Mouse (Mus musculus): ENCODE measurements at regions not wholly inside any gene's neighbourhood (a gene's known extent, or its start where the extent isn't known, plus 50 kb on each side); places are given as distances from the start of the nearest gene placed in this dataset.

DNA sequence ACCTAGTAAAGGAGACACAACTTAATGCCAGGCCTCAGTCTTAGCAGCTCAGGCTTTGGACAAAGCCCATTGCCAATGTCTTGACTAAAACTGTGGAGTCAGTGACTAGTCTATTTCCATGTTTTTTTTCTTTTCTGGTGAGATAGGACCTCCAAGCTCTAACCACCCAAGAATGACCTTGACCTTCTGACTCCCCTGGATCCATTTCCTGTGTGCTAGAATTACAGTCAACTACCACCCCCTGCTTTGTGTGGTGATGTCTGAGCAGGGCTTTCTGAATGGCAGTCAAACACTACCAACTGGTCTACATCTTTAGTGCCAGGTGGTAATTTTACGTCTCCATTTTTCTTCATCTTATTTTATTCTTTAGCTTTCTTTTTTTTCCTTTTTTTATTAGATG is 51.3 kb upstream of the Rnf138rt1 start:
- no peak for DNase-seq

DNA sequence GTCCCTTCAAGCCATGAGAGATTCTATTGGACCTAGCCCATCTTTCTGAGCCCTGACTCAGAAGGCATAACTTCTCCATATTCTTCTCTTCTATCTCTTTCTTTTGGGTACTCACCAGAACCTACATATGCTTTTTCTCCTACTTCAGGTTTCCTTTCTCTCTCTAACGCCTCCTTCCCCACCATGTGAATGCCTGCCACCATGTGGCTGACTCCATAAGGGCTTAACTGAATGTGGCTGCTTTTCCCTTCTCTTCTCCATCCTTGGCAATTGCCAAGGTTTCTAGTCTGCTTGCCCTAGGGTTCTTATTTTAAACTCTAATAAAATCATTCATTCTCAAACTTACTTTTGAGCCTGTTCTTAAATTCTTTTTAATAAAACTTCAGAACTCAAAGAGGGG is 53.7 kb upstream of the Rnf138rt1 start:
- peak; percentile 7 for DNase-seq

DNA sequence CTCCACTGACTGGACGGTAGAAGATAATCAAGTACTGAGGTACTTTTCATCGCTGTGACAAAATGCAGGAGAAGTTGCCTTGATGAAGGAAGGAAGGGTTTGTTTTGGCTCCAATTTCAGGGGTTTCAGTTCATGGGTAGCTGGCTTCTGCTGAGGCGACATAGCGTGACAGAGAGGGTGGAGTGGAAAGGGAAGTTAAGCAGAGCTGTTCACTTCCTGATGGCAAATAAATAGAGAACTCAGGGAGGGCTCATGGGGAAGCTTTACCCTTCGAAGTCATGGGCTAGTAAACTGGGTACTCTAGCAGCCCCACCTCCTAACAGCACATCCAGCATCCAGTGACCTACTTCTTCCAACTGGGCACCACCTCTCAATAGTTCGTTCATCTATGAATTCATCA is 61.2 kb upstream of the Rnf138rt1 start:
- DNase-seq = no peak

DNA sequence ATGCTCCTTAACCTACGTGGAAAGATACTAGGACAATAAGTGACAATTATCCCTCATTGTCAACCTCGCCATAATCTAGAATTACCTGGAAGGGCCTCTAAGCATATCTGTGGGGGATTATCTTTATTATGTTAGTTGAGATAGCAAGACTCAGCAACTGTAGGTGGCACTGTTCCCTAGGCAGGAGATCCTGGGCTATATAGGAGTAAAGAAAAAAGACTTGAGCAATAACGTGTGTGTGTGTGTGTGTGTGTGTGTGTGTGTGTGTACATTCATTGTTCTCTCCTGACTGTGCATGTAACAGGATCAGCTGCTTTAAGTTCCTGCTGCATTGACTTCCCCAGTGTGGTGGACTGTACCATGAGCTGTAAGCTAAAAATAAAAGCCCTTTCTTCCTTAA is 66.3 kb upstream of the Rnf138rt1 start:
- peak; percentile 9 for DNase-seq

DNA sequence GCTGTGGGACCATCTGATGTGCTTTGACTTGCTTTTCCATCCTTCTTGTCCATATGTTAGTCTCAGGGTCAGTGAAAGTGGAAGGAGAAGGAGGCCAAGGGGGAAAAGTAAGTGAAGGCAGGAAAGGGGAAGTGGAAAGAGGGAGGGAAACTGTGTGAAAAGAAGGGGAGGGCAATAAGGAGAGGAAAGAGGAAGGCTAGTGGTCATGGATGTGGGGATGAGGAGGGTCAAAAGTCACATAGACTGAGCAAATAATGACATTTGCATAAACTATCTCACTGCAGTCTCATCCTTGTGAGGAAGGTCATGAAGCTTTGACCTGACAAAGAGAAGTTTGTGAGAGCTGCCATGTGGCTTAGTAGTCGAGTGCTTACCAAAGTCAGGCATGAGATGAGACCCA is 63.4 kb upstream of the Ap1s2 start:
- no peak for DNase-seq

DNA sequence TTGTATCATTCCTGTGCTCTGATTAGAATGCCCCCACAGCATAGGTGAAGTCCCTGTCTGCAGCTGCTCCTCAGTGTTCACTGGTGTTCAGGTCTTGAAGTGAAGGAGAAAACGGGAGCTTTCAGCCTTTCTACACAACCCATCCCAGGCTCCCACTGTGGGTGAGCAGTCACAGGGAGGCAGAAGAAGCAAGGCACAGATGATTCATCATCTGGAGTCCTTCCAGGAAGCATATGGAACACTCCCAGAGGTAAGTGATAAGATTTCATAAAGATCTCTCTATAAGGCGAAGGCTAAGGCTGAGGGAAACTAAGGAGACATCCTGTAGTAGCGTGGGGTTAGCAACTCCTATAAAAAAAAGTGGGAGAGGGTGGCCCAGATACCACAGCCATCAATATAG is 61.9 kb upstream of the Ap1s2 start:
- DNase-seq = no peak

DNA sequence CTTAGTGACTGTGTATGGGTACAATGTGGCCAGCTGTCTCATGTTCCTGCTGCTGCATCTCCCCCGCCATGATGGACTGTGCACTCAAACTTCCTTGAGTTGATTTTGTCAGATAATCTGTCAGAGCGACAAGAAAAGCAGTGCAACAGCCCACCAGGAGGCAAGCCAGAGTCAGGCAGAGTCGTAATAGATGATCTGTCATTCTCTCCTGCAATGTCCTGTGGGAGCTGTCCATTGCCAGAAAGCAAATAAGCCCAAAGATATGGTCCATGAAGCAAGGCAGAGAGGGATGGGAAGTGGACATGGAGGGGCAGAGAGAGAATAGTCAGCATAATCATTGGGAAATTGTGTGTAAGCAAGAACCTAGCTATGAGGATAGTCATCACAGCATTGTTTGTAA is 61.2 kb upstream of the Ap1s2 start:
- DNase-seq = no peak

DNA sequence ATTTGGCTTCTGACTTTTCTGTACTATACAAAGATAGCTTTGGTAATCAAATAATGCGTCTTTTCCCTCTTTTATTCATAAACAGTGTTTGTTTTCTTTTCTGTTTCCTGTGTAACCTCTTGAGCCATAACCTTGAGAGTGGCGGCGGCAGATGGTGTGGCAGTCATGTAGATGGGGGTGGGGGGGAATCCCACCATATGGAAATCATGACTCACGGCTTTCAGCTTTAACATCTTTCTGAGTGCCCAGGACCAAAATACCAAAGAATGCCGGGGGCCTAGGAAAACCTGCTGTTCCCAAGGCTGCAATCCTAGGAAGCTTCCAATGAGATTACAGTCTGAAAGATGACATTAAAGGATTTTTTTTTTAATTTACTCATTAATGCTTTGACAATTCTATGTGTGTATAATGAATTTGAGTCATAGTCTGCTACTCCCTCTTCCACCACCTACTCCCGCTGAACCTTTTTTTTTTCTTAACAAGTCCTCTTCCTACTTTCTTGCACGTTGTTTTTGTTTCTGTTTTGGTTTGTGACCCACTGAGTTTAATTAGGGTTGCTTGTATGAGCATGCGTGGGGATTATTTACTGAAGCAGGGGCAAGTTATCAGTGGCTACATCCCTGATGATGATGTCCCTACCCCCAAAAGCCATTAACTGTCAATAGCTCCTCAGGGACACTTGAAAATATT is 60.2 kb upstream of the Ap1s2 start:
- DNase-seq = no peak

DNA sequence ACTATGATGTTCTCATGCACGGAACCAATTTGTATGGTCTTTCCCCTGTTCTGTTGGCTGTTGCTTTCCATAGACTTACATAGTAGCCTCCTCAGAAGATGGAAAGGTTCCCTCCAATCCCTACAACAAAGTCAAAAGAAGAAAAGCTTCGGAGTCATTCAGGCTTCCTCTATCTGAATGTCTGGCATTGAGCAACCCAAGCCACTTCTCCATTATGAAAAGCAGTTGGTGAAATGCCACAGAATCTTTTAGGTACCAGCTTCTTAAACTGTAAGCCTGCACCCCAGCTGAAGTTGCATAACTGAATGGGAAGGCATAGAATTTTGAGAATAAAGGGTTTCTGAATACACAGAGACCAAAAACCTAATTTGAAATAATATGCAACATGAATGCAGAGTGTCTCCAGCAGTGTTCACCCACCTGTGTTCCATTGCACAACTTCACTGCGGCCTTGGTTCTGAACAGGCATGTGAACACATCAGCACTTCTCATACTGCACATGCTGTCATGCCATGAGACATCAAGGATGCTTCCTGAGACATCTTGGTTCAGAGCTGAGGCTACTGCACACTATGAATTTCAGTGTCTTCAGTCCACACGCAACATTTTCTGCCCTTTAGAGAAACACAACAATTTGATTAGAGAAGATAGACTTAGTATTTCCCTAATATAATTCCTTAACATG is 57.8 kb upstream of the Ap1s2 start:
- DNase-seq = no peak

DNA sequence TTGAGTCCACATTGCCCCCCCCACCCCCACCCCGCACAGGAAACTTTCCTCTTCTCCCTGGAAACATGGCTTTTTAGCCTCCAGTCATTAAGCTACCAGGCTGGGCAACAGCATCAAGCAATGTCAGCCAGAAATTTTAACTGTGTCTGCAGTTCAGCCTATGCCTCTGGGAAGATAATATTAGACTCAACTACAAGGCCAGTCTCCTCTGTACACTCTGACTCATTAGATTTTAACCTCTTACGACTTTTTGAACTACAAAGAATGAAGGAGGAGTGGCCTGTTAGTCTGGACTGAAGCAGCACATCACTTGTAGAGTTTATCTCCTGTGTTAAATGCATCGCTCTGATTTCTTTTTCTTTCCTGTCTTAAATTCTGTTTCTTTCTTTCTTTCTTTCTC is 50.3 kb upstream of the Ap1s2 start:
- DNase-seq = no peak

Measured in layer of hippocampus, adult 9-11 months (tissue).